Mouse (Mus musculus): ENCODE measurements at regions not wholly inside any gene's neighbourhood (a gene's known extent, or its start where the extent isn't known, plus 50 kb on each side); places are given as distances from the start of the nearest gene placed in this dataset.

DNA sequence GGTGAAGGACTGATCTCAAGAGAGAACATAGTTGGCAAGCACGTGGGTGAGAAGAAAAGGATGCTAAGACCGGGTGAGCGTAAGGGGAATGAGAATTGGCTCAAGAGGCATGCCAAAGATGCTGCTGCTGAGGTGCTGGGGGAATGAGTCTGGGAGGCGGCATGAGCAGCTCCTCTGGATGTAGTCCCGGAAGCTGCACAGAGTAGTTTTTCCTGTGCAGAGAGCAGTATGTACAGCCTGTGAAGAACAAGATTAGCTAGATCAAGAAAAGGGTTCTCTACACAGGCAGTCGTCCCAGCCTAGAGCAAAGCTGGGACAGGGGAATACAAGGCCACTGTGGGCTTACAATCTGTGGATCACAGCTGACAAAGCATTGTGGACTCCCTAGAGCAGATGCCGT, 84.0 kb upstream of the B3gat1 start:
- TF ChIP-seq POLR2AphosphoS2 (IDR thresholded peaks at IDR 0.05; ENCODE audit: insufficient read length, low read depth) (no peak), MYOD1 (IDR thresholded peaks at IDR 0.05; ENCODE audit: control insufficient read depth in 1 of 3, insufficient read length in 2 of 3, low read depth in 2 of 3) (no peak), E2F4 (IDR thresholded peaks at IDR 0.05; ENCODE audit: insufficient read depth) (no peak), POLR2A (IDR thresholded peaks at IDR 0.05; ENCODE audit: insufficient read length, low read depth) (no peak), USF1 (IDR thresholded peaks at IDR 0.05; ENCODE audit: low read depth) (no peak), MAX (IDR thresholded peaks at IDR 0.05; ENCODE audit: low read depth) (no peak)

All from myocyte (in vitro differentiated cells).